Mouse (Mus musculus): ENCODE results near the gene Apol9a.

Gene Apol9a

DNA sequence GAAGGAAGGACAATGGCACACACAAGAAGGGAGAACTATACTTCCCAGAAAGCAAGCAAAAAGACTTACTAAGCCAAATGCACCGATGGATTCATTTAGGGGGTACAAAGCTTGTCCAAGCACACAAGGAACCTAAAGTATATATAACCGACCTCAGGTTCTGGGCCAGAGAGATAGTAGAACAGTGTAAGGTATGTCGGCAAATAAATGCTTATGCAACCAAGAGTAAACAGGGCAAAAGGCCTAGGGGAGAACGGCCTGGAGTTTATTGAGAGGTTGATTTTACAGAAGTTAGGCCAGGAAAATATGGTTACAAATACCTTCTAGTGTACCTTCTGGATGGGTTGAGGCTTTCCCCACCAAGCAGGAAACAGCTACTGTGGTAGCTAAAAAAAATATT is 33.5 kb downstream of the Apol9a start:
- DNase-seq (ENCODE audit: low read depth) = no peak

- no peak for DNase-seq (ENCODE audit: low read depth)
These were observed 34.0 kb downstream of the Apol9a start for GRCm38 (mm10) chr15:77376920-77377319.

GRCm38 (mm10) chr15:77370588-77370987 is 40.3 kb downstream of the Apol9a start:
- no peak for DNase-seq (ENCODE audit: low read depth)

GRCm38 (mm10) chr15:77369981-77370380 is 41.0 kb downstream of the Apol9a start:
- no peak for DNase-seq (ENCODE audit: low read depth)

DNA sequence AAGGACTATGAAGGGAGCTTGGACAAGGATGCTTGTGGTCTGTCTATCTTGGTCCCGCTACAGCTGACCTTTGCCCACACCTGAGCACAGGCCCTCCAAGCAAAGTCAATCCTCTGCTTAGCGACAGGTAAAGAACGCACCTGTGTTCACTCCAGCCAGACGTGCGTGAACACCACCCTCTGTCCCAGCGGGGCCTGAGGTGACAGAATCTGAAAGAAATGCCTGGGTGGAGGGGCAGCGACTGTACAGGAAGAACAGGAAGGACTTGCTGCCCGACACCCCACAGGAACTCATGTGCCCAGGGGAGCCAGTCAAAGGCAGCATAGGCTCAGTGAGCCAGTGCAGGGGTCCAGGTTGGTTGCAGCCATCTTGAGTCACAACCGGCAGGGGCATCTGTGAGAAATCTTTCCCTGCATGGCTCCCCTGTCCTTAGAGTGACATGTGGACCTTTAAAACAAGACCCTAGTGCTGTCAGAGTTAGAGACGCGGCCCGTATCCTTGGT is 42.1 kb downstream of the Apol9a start:
- DNase-seq (ENCODE audit: low read depth) = peak; percentile 9

DNA sequence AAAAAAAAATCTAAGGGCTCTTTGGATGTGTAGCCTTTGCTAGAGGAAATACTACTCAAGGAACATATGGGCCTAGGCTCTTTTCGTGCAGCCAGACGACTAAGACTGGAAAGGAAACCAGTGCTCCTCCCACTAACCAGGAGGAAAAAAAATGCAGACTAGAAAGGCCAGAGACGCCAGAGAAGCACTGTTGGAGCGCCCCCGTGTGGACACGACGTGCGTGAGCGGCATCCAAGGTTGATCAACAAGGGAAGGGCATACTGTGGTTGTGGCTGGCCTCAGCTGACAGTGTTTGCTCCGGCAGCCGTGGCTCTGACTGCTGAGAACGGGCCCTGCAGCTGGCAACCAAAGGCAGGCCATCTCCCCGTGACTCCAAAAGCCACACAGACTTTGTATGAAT is 42.8 kb downstream of the Apol9a start:
- DNase-seq (ENCODE audit: low read depth) = peak; percentile 91

DNA sequence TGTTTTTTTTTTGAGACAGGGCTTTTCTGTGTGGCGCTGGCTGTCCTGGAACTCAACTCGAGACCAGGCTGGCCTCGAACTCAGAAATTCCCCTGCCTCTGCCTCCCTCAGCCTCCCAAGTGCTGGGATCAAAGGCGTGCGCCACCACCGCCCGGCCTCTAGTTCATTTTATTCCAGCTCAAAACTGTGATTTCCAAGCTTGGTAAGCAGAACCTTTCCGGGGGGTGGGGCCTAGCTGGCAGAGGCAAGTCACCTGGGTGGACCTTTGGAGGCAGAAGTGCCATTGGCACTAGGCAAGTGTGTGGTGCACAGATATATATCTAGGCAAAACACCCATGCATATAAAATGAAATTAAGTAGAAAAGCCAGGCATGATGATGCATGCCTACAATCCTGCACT is 43.4 kb downstream of the Apol9a start:
- DNase-seq (ENCODE audit: low read depth) = no peak

GRCm38 (mm10) chr15:77366706-77367484 is 44.0 kb downstream of the Apol9a start:
- DNase-seq (ENCODE audit: low read depth) = peak; percentile 68

DNA sequence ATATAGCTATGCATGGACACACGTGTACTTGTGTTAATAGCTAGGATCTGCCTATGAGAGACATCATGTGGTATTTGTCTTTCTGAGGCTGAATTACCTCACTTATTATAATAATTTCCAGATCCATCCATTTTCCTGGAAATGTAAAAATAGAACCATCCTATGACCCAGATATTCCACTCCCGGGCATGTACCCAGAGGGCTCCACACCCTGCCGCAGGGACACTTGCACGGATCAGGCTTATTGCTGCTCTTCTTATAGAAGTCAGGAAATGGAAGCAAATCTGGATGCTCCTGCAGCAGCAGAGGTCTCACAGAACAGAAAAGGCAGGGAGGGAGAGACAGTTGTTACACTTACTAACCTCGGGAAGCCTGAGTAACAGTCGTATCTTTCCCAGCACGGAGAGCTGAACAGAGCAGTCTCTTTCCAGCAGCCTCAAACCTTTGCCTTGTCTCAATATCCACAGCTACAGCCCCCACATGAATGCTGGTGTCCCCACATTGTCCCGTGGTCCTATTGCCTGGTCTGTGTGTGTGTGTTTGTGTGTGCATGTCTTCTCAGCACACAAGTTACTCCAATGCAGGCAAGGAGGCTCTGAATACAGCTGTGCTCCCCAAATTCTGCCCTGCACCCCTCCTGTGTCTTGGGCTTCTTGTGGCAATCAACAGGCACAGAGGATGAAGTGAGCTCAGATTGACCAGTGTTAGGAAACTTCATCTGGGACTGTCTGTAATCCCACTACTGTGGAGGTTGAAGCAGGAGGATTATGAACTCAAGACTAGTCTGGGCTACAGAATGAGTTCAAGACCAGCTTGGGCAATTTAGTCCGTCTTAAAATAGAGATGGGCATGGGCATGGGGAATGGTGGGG is 45.0 kb downstream of the Apol9a start:
- DNase-seq (ENCODE audit: low read depth) = no peak

- no peak for DNase-seq (ENCODE audit: low read depth)
These were observed 46.9 kb downstream of the Apol9a start for GRCm38 (mm10) chr15:77364026-77364425.

DNA sequence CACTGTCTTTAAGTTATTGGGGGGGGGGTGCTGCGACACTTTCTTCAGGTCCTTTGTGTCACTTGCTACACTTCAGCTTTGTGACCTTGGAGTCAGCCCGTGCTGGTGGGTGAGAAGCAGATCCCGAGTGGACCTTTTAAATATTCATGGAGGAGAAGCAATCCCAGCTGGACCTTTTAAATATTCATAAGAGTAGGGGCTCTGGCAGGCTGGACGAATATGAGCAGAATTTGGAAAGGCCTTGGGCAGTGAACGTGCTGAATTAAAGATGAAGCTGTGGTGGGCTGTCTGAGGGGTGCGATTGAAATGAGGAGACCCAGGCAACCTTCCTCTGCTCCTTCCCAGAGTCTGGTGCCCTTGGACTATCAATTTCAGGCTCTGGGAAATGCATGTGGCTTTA is 47.4 kb downstream of the Apol9a start:
- no peak for DNase-seq (ENCODE audit: low read depth)

DNA sequence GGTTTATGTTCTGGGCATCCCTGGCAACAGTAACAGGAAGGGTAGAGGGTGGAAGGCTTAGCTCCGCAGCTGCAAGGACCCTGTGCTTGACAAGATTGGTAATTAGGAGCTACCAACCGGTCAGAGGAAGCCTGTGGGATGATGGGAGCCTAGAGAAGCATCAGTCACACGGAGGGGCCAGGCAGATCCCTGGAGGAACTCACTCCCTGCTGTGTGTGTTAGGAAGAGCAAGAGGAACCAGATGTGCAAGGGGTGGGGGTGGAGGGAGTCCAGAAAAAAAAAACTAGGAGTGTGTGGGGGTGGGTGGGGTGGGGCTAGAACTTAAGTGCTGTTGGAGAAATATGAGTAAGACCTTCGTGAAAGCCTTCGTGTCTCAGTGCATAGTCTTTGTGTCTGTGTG is 48.0 kb downstream of the Apol9a start:
- DNase-seq (ENCODE audit: low read depth) = no peak

DNA sequence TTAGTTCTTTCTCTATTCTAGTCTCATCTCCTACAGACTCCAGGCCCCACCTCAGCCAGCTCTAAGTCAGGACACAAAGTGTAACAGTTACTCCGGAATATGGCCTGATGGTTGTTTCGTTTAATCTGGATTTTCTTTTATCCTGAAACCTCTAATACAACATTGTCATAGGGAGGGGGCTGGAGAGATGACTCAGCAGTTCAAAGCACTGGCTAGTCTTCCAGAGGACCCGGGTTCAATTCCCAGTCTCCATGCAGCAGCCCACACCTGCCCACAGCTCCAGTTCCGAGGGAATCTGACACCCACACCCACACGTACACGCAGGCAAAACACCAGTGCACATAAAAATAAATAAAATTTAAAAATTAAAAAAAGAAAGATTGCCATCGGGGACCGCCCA is 51.0 kb downstream of the Apol9a start:
- DNase-seq (ENCODE audit: low read depth) = no peak

DNA sequence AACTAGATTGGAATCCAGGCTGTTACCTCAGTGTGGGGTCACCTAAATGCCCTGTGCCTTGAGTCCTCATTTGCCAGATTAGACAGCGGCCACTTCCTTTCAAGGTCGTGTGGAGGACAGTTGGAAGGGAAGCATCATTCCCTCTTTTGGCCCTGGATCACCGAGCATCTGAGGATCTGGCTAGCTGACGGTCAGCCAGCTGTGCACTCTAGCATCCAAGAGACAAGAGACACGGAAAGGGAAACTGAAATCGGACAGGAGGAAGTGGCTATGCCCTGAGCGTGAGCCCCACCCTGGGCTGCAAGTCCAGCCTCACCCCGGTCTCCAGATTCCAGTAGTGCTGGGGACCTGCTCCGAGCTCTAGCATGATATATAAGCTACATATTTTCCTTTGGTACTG is 51.4 kb downstream of the Apol9a start:
- no peak for DNase-seq (ENCODE audit: low read depth)

DNA sequence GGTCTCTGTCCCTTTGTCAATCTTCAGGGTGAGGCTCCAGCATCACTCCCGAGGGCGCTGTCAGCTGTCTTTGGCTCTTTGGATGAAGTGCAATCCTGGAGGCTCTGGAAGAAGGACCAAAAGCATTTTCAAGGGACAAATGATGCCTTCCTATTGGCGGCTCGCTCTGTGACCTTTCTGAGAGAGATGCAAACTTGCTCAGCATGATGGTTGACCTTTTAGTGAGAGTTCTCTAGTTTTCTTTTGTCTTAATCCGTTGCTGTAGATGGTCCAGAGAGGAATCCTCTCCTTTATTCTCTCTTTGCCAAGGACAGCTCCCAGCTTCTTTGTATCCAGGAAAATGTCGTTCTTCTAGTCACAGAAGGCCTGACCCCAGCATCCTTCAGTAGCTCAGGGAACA is 51.9 kb downstream of the Apol9a start:
- no peak for DNase-seq (ENCODE audit: low read depth)

DNA sequence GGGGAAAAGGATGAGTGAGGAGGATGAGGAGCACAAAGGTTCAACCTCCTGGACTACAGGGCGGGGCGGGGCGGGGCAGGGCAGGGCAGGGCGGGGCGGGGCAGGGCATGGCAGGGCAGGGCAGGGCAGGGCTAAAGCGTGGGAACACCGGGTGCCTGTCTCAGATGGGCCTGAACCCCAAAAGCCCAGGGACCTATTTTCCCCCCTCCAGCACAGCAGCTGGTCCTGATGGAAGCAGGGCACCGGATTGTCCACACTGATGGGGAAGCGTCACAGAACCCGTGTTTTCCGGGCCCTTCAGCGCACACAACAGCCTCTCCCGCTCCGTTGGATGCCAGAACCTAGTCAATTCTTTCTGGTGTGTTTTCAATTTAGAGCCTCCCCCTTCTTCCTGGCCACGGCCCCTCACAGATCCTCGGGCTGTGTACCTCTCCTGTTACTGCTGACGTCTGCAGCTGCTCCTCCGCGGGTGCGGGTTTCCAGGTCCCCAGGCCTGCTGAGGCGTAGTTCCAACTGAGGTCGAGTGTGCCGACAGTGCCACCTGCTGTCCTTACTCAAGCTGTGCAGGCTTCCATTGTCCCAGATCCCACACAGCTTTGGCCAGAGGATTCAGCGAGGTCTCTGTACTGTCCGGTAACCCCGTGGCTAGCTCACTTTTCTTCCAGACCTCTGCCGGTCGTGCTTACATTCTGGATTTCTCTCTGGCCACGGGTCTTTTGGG is 52.5 kb downstream of the Apol9a start:
- DNase-seq (ENCODE audit: low read depth) = peak; percentile 67

DNA sequence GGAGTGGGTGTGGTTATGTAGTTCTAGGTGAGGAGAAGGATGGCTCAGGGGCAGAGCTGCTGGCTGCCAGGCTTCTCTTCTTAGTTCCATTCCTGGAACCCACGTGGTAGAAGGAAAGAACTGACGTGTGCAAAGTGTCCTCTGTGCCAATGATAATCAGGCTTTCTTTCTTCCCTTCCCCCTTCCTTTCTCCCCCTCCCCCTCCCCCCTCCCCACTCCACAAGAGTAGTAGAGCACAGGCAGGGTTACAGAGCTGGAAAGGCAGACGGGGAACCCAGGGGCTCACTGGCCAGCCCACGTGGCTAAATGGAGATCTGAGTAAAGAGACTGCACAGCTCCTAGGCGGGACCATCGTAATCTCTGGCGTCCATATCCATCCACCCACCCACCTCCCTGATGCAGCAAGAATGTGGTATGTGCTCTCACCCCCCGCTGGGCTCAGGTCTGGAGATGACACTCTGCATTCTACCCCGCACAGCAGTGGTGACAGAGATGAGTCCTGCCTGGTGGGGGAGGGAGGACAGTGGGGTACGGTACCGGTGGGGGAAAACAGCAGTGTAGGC is 54.6 kb downstream of the Apol9a start:
- DNase-seq (ENCODE audit: low read depth) = no peak

DNA sequence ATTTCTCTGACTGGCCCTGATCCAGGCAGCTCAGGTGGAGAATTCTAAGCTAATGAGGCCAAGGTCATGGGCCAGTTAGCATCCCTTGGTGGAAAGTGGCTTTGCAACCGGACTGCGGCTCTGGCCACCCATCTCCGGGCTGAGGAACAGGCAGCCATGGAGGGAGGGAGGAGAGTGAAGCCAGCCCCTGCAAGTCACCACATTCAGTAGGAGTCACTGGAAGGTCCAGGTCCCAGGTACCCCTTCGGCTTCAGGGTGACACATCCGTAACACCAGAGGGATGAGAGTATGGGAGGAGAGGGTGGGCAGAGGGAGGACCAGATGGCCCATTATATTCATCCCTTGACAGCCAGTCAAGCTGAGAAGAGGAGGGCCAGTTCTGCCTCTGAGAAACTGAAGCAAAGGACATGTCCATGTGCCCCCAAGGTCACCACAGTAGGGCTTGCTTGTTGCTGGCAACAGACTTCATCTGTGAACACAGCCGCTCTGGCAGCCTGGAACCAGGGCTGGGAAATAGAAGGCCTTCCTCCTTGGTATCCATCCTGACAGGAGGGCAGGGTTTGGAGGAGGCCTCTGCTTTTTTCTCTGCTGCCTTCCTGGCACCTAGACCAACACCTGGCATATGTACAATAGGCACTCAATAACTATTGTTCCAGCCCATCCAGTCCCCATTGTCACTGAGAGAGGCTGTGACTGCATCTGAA is 55.9 kb downstream of the Apol9a start:
- no peak for DNase-seq (ENCODE audit: low read depth)

- no peak for DNase-seq (ENCODE audit: low read depth)
These were observed 56.5 kb downstream of the Apol9a start for GRCm38 (mm10) chr15:77354496-77354847.

All from naive thymus-derived CD4-positive, alpha-beta T cell, adult 2 months (primary cell).